Mouse (Mus musculus) embryonic fibroblast, embryonic 13.5 days (primary cell): ENCODE results near the gene Ick.

ENCODE experiments used
- CTCF ChIP-seq: IDR thresholded peaks from 2 replicates; pipeline ENCODE4 v1.5.1; 2011; ENCODE audit warnings: mild to moderate bottlenecking, control low read depth, low read length, moderate library complexity, borderline replicate concordance; ENCODE audit not compliant: insufficient read depth
- POLR2A ChIP-seq: IDR thresholded peaks from 2 replicates; pipeline ENCODE4 v1.6.1; 2011; ENCODE audit warnings: low read depth, mild to moderate bottlenecking, control low read depth, low read length, moderate library complexity

GRCm38 (mm10) chr9:78212341-78213049, 103.5 kb downstream of the Ick start:
- TF ChIP-seq CTCF (no peak), POLR2A (no peak)
